Mouse (Mus musculus) erythroblast, embryonic 14.5 days (primary cell): ENCODE data around the gene Pard3. TPM values are rescaled to one million over a fixed set of nuclear protein-coding genes. Genes with fewer than 3 reads are reported as not detected.

Experiments used
- H3K27me3 ChIP-seq: 2 replicates; pipeline ENCODE4 v1.6.1; 2012; ENCODE audit warnings: inconsistent platforms; ENCODE audit not compliant: control insufficient read depth
- H3K36me3 ChIP-seq: 2 replicates; pipeline ENCODE4 v1.6.1; 2012; ENCODE audit warnings: mild to moderate bottlenecking, inconsistent platforms; ENCODE audit not compliant: control insufficient read depth
- H3K4me1 ChIP-seq: 2 replicates; pipeline ENCODE4 v1.6.1; 2012; ENCODE audit warnings: inconsistent platforms; ENCODE audit not compliant: control insufficient read depth
- H3K4me3 ChIP-seq: replicated peaks from 2 replicates; pipeline ENCODE3; 2012; ENCODE audit warnings: moderate library complexity, mild to moderate bottlenecking, inconsistent platforms
- H3K9me3 ChIP-seq: 2 replicates; pipeline ENCODE4 v1.6.1; 2012; ENCODE audit warnings: low read length, inconsistent platforms, mixed read lengths; ENCODE audit not compliant: control insufficient read depth
- GATA1 ChIP-seq: IDR thresholded peaks from 2 replicates; pipeline ENCODE4 v1.6.1; 2012; ENCODE audit warnings: low read length, inconsistent platforms, mixed read lengths
- TAL1 ChIP-seq: IDR thresholded peaks from 3 replicates; pipeline ENCODE4 v1.6.1; 2012; ENCODE audit warnings: low read length, inconsistent platforms, mixed read lengths
- polyA plus RNA-seq: library from polyadenylated mRNA; stranded (reverse); fragments of >175 nt; gene quantifications from 2 replicates; pipeline ENCODE4 v1.2.3, GENCODE M21; 2012

Gene Pard3
- polyA plus RNA-seq, 1 experiment, result 0.02 TPM

DNA sequence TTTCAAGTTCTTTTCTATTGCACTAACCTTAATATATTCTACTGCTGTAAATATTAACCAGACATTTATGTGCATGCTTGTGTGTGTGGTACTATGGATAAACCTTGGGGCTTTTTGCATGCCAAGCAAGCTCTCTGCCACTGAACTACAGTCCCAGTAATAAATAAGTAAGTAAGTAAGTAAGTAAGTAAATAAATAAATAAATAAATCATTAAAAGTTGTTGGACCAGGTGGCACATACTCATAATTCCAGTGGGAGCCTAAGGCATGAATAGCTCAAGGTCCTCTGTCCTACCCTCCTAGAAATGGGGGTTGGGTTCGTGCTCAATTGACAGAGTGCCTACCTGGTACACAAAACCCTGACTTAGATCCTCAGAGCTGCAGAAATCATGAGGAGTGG lies 400.6 kb downstream of the Pard3 start:
- no peaks in the 10 kb centered on the region for H3K9me3 ChIP-seq
- H3K36me3 ChIP-seq, result no peaks in the 10 kb centered on the region
- TF ChIP-seq GATA1, result no peak
- no peak for TF ChIP-seq TAL1
- H3K4me3 ChIP-seq, result no peak overlapping the region
- no peaks in the 10 kb centered on the region for H3K4me1 ChIP-seq
- H3K27me3 ChIP-seq, result no peaks in the 10 kb centered on the region

DNA sequence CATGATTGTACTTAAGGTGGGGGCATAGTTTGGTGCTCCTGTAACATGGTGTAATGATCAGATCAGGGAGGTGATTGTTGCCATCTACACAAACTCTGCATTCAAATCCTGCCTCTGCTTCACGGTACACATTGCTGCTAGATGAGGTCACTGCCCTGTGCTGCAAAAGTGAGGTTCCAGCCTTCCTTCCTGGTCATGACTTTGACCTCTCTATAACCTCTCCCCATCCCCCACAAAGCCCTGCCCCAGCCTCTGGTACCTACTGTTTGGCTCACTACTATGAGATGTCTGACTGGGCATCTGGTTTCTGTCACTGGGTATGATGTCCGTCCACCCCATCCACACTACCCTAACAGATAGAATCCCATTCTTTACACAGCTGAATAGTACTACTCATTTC lies 408.5 kb downstream of the Pard3 start:
- Histone ChIP-seq H3K9me3 (no peaks in the 10 kb centered on the region), H3K4me3 (no peak overlapping the region), H3K27me3 (no peaks in the 10 kb centered on the region), H3K36me3 (no peaks in the 10 kb centered on the region), H3K4me1 (no peaks in the 10 kb centered on the region)
- TF ChIP-seq GATA1, result no peak
- TF ChIP-seq TAL1, result no peak

GRCm38 (mm10) chr8:127480003-127480402 lies 416.3 kb downstream of the Pard3 start:
- no peaks in the 10 kb centered on the region for H3K9me3 ChIP-seq
- H3K4me1 ChIP-seq, result no peaks in the 10 kb centered on the region
- H3K4me3 ChIP-seq, result no peak overlapping the region
- TF ChIP-seq TAL1, result no peak
- no peak for TF ChIP-seq GATA1
- H3K27me3 ChIP-seq, result no peaks in the 10 kb centered on the region
- H3K36me3 ChIP-seq, result no peaks in the 10 kb centered on the region

DNA sequence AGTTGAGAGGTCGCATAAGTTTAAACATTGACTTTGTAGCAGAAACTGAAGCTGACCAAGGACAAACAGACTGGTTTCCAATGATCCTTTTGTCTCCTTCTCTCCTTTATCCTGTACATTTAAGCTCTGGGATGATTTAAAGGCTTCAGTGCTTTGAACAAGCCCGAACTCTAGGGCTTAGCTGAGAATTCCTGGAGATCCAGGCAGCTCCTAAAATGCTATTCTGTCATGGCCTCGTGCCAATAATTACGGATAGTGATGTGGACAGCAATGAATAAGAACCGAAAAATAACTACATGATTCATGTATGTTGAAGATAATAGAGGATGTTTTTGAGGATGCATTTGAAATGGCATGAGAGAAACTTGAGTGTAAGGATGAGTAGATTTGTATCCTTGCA lies 421.9 kb downstream of the Pard3 start:
- Histone ChIP-seq H3K4me3 (no peak overlapping the region), H3K9me3 (no peaks in the 10 kb centered on the region), H3K27me3 (no peaks in the 10 kb centered on the region), H3K36me3 (no peaks in the 10 kb centered on the region), H3K4me1 (no peaks in the 10 kb centered on the region)
- TF ChIP-seq TAL1 (no peak), GATA1 (no peak)

DNA sequence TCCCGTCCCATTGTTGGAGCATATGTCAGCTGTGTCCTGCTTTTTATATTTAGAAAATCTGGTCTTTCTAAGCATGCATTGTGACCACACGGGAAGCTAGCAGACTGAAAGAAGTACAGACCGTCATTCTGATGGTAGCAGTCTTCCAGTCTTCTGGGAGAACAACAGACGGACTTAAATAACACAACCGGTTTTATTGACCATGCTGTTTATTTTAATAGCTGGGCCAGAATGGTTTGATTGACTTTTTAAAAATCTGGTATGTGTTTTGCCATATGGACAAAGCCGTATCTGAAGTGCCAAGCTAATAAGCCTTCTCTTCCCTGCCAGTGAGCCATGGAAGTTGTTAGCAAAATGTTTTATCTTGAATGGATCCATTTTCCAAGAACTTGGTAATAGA lies 428.3 kb downstream of the Pard3 start:
- Histone ChIP-seq H3K9me3 (no peaks in the 10 kb centered on the region), H3K27me3 (no peaks in the 10 kb centered on the region), H3K36me3 (no peaks in the 10 kb centered on the region), H3K4me3 (no peak overlapping the region), H3K4me1 (no peaks in the 10 kb centered on the region)
- TF ChIP-seq GATA1 (no peak), TAL1 (no peak)

GRCm38 (mm10) chr8:127495226-127495780 lies 431.6 kb downstream of the Pard3 start:
- Histone ChIP-seq H3K4me3 (no peak overlapping the region), H3K36me3 (no peaks in the 10 kb centered on the region), H3K4me1 (no peaks in the 10 kb centered on the region), H3K27me3 (no peaks in the 10 kb centered on the region), H3K9me3 (no peaks in the 10 kb centered on the region)
- TF ChIP-seq GATA1 (no peak), TAL1 (no peak)

- Histone ChIP-seq H3K9me3 (no peaks in the 10 kb centered on the region), H3K36me3 (no peaks in the 10 kb centered on the region), H3K4me3 (no peak overlapping the region), H3K4me1 (no peaks in the 10 kb centered on the region; the same call in 1 of the 2 replicates), H3K27me3 (no peaks in the 10 kb centered on the region)
- TF ChIP-seq TAL1 (no peak), GATA1 (no peak)
These were observed 435.5 kb downstream of the Pard3 start for GRCm38 (mm10) chr8:127498997-127499719.

DNA sequence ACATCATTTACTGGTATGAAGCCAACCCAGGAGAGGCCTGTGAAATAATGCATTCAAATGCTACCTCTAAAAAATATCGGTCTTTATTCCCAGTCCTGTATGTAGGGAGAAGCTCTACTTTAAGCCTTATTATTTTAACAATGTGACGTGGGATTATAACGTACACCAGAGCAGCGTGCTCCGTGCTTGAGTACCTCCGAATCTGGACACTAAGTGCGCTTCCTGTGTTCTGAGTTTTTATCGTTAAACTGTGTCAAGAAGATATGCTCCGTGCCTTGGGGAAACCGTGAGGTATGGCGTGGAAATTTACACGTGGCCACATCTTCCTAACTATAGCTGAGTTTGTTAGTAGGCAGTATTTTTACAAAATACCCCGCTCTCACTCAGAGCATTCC lies 436.0 kb downstream of the Pard3 start:
- Histone ChIP-seq H3K36me3 (no peaks in the 10 kb centered on the region), H3K4me3 (peak overlapping the region; percentile 7), H3K27me3 (no peaks in the 10 kb centered on the region), H3K4me1 (no peaks in the 10 kb centered on the region; the same call in 1 of the 2 replicates), H3K9me3 (no peaks in the 10 kb centered on the region)
- TF ChIP-seq GATA1, result no peak
- no peak for TF ChIP-seq TAL1

DNA sequence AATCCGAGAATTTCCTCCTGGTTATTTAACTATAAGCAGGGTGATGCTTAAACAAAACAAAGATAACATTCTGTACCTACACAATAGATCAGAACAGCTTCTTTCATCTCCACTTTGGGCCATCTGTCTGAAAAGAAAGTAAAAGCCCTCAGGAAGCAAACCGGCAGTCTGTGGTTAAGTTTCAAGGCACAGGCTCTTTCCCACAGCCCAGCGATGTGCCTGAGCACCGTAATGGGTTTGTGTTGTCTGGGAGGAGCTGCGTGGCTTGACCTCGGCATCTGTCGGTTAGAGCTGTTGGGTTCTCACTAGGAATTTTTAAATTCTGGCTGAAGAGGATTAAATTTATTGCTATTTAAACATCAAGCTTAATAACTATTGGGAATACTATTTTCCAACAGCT lies 436.5 kb downstream of the Pard3 start:
- no peaks in the 10 kb centered on the region; the same call in 1 of the 2 replicates for H3K4me1 ChIP-seq
- TF ChIP-seq GATA1 (no peak), TAL1 (no peak)
- peak overlapping the region; percentile 7 for H3K4me3 ChIP-seq
- no peaks in the 10 kb centered on the region for H3K36me3 ChIP-seq
- H3K27me3 ChIP-seq, result no peaks in the 10 kb centered on the region
- H3K9me3 ChIP-seq, result no peaks in the 10 kb centered on the region

- H3K36me3 ChIP-seq, result no peaks in the 10 kb centered on the region
- H3K27me3 ChIP-seq, result no peaks in the 10 kb centered on the region
- no peaks in the 10 kb centered on the region; the same call in 1 of the 2 replicates for H3K4me1 ChIP-seq
- no peak overlapping the region for H3K4me3 ChIP-seq
- no peak for TF ChIP-seq TAL1
- no peak for TF ChIP-seq GATA1
- no peaks in the 10 kb centered on the region for H3K9me3 ChIP-seq
These were observed 438.1 kb downstream of the Pard3 start for GRCm38 (mm10) chr8:127501756-127502155.
